In genomic region chr1:37231295-37231701, GRCm38 (mm10) we compare ENCODE assay signal across 8 mouse cellular contexts. TPM values are rescaled to one million over a fixed set of nuclear protein-coding genes. Genes with fewer than 3 reads are reported as not detected.
A peak's percentile ranks its signal among the peaks of the same experiment; 100 is the strongest.
DNase-seq lines count a peak whose midpoint lies in the region; TF ChIP-seq lines count a peak whose summit lies in the region.

No protein-coding gene starts in this region.

- no peaks in the 10 kb centered on the region for H3K27me3 ChIP-seq in hindbrain, embryonic 10.5 days (ENCODE audit: insufficient read depth, poor library complexity, severe bottlenecking)

- H3K27ac ChIP-seq in hindbrain, embryonic 10.5 days = no peak overlapping the region

- no peak overlapping the region for H3K4me3 ChIP-seq in lung, adult 2 months (replicated peaks; ENCODE audit: extremely low read depth, low read depth, low read length)
- H3K4me3 ChIP-seq in hindbrain, embryonic 10.5 days = no peak overlapping the region

- H3K4me1 ChIP-seq in lung, adult 2 months (ENCODE audit: control insufficient read depth, insufficient read depth, low read length) = no peaks in the 10 kb centered on the region
- H3K4me1 ChIP-seq in hindbrain, embryonic 10.5 days (replicated peaks) = no peaks in the 10 kb centered on the region

- intact Hi-C loops in gastrocnemius, postnatal 36 days (cut with DNase I) = no loop called here
- intact Hi-C loops in gastrocnemius, postnatal 14 days (cut with DNase I; ENCODE audit: low total_unique reads) = no loop called here

- 34% methylated on average over 6 of the region's 6 CpGs for WGBS in lung, adult 2 months
- 68% methylated on average over 6 of the region's 6 CpGs for WGBS in hindbrain, embryonic 10.5 days

- peaks cover 12% of the 10 kb centered on the region; the same call in 1 of the 2 replicates for H3K9me3 ChIP-seq in hindbrain, embryonic 10.5 days

- H3K36me3 ChIP-seq in hindbrain, embryonic 10.5 days = no peaks in the 10 kb centered on the region

- TF ChIP-seq CTCF in lung, adult 2 months (IDR thresholded peaks at IDR 0.05; ENCODE audit: insufficient read depth, low read length) = no peak

- peak; percentile 42 for DNase-seq in gastrocnemius, adult 18-20 months (ENCODE audit: low spot score)
- DNase-seq in gastrocnemius, postnatal 36 days = no peak
- DNase-seq in MN1 (ENCODE audit: low spot score) = peak; percentile 84
- DNase-seq in gastrocnemius, postnatal 14 days = peak; percentile 39
- peak; percentile 12 for DNase-seq in lung, adult 2 months
- DNase-seq in ovary, postnatal 36 days (ENCODE audit: low spot score) = no peak
- DNase-seq in hindbrain, embryonic 10.5 days (ENCODE audit: low spot score) = no peak
- no peak for DNase-seq in testis, postnatal 10 days (ENCODE audit: low spot score)

- TF ChIP-seq POLR2A in lung, adult 2 months (IDR thresholded peaks at IDR 0.05; ENCODE audit: borderline replicate concordance, extremely low read depth, low read depth, low read length) = no peak

RNA-seq across cellular contexts. Expression of gene Cnga3, which starts 17.1 kb away (rescaled TPM):
- under 1 TPM; 0.34 to 0.38 TPM for total RNA-seq in gastrocnemius, adult 18-20 months (2021)
- under 1 TPM; 0.32 to 0.46 TPM for total RNA-seq in gastrocnemius, postnatal 36 days (2021)
- total RNA-seq in gastrocnemius, postnatal 14 days (2021) = under 1 TPM; 0.51 to 0.92 TPM
- 0.05 TPM in 1 of 2 replicates, not detected in the other for polyA plus RNA-seq in lung, adult 2 months (2012; rRNA removed)
- 0.05 TPM in 1 of 2 replicates, not detected in the other for polyA plus RNA-seq in hindbrain, embryonic 10.5 days (2016; fragmentation: Nextera tagmentation; extraction: Ambion mirVana)

Comparison
In these comparisons a context has a peak if more than half of its experiments do, and no peak if none do; other contexts are left out.
1. DNase-seq: peak in gastrocnemius, adult 18-20 months (single experiment), MN1 (single experiment), gastrocnemius, postnatal 14 days (single experiment) and lung, adult 2 months (single experiment); none in gastrocnemius, postnatal 36 days (0 of 2), ovary, postnatal 36 days (single experiment), hindbrain, embryonic 10.5 days (single experiment) and testis, postnatal 10 days (single experiment).